Mouse (Mus musculus) heart, adult 2 months (tissue): ENCODE measurements around the gene Cdc42se2. TPM values are rescaled to one million over a fixed set of nuclear protein-coding genes. Genes with fewer than 3 reads are reported as not detected.

Experiments
- DNase-seq, 2 experiments: peaks; one replicate each; pipeline ENCODE4 v3.0.0; 2021
- H3K27ac ChIP-seq: fragments of 200-600 bp; 2 replicates; pipeline ENCODE4 v1.8.1; 2022
- H3K27me3 ChIP-seq: fragments of 200-500 bp; 2 replicates; pipeline ENCODE4 v1.6.1; 2012; ENCODE audit warnings: mild to moderate bottlenecking, low read length, inconsistent platforms, mixed read lengths; ENCODE audit not compliant: control insufficient read depth, insufficient read depth
- H3K36me3 ChIP-seq: fragments of 200-500 bp; 2 replicates; pipeline ENCODE4 v1.6.1; 2012; ENCODE audit warnings: low read length, inconsistent platforms; ENCODE audit not compliant: control insufficient read depth, insufficient read depth
- H3K4me1 ChIP-seq: fragments of 200-500 bp; 2 replicates; pipeline ENCODE4 v1.6.1; 2011; ENCODE audit warnings: low read length; ENCODE audit not compliant: control insufficient read depth, insufficient read depth
- H3K4me3 ChIP-seq: fragments of 200-600 bp; 2 replicates; pipeline ENCODE4 v1.8.1; 2022
- H3K79me2 ChIP-seq: fragments of 200-500 bp; replicated peaks from 2 replicates; pipeline ENCODE4 v1.6.1; 2012; ENCODE audit warnings: mild to moderate bottlenecking, inconsistent platforms, low read length, moderate library complexity, mixed read lengths; ENCODE audit not compliant: control insufficient read depth, insufficient read depth
- H3K9ac ChIP-seq: fragments of 200-500 bp; 2 replicates; pipeline ENCODE4 v1.6.1; 2012; ENCODE audit warnings: low read depth, mild to moderate bottlenecking, control low read depth, inconsistent platforms, low read length, mixed read lengths
- CTCF ChIP-seq: fragments of 200-600 bp; IDR thresholded peaks from 2 replicates; pipeline ENCODE4 v1.8.1; 2022; ENCODE audit warnings: antibody characterized with exemption, mild to moderate bottlenecking, moderate library complexity
- EP300 ChIP-seq: fragments of 200-500 bp; IDR thresholded peaks from 2 replicates; pipeline ENCODE4 v1.6.1; 2011; ENCODE audit warnings: low read depth, low read length, control low read depth; ENCODE audit not compliant: insufficient read depth
- POLR2A ChIP-seq: fragments of 200-500 bp; IDR thresholded peaks from 2 replicates; pipeline ENCODE4 v1.6.1; 2011; ENCODE audit warnings: mild to moderate bottlenecking, low read depth, low read length, control low read depth; ENCODE audit not compliant: insufficient read depth
- WGBS: fragments of 180-500 bp; shearing (Covaris S2); methylation state at CpG from one replicate; pipeline ENCODE4 v1.1.7; 2018; 5-methylcytosine and 5-hydroxymethylcytosine counted together
- intact Hi-C: fragments of 180-260 bp; cut with DNase I; formaldehyde crosslinking; loops from one replicate; pipeline ENCODE4 v1.15.1; 2025
- polyA plus RNA-seq: library from polyadenylated mRNA; depleted of rRNA; stranded (reverse); fragments of >200 nt; gene quantifications from 2 replicates; pipeline ENCODE4 v1.2.3, GENCODE M21; 2012
- total RNA-seq, 2 experiments: library from RNA; stranded (reverse); gene quantifications; 2 replicates each; pipeline ENCODE4 v1.2.3; 2021

Cdc42se2 gene
- total and polyA plus RNA-seq, 3 experiments: 22.0 to 24.7 (median 23.3) TPM

DNA sequence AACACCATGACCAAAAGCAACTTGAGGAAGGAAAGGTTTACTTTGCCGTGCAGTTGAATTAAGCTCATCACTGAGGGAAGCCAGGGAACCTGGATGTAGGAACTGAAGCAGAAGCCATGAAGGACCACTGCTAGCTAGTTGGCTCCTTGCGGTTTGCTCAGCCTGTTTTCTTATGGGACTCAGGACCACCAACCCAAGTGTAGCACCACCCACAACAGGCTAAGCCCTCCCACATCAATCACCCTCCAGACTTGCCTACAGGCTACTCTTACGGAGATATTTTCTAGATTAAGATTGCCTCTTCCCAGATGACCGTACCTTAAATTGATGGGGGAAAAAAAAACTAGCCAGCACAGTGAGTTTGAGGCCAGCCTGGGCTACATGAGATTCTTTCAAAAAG lies 24.8 kb upstream of the Cdc42se2 start:
- H3K79me2 ChIP-seq: no peaks in the 10 kb centered on the region
- 77% methylated on average over 4 of the region's 4 CpGs for WGBS
- H3K36me3 ChIP-seq: no peaks in the 10 kb centered on the region
- H3K27ac ChIP-seq: no peak overlapping the region
- no peak for DNase-seq
- TF ChIP-seq CTCF (no peak), POLR2A (no peak), EP300 (no peak)
- H3K9ac ChIP-seq: no peak overlapping the region
- H3K4me1 ChIP-seq: peaks cover 2% of the 10 kb centered on the region; the same call in 1 of the 2 replicates
- no peaks in the 10 kb centered on the region for H3K27me3 ChIP-seq
- intact Hi-C loops: no loop called here
- H3K4me3 ChIP-seq: no peak overlapping the region

- no peak overlapping the region for H3K4me3 ChIP-seq
- intact Hi-C loops: no loop called here
- no peaks in the 10 kb centered on the region for H3K36me3 ChIP-seq
- no peak for TF ChIP-seq CTCF
- TF ChIP-seq POLR2A: no peak
- TF ChIP-seq EP300: no peak
- WGBS: 91% methylated on average over 3 of the region's 3 CpGs
- no peak overlapping the region for H3K27ac ChIP-seq
- no peaks in the 10 kb centered on the region for H3K27me3 ChIP-seq
- H3K4me1 ChIP-seq: peaks cover 5% of the 10 kb centered on the region
- no peaks in the 10 kb centered on the region for H3K79me2 ChIP-seq
- no peak overlapping the region for H3K9ac ChIP-seq
- no peak for DNase-seq
These were observed 23.6 kb upstream of the Cdc42se2 start for GRCm38 (mm10) chr11:54811054-54811453.

DNA sequence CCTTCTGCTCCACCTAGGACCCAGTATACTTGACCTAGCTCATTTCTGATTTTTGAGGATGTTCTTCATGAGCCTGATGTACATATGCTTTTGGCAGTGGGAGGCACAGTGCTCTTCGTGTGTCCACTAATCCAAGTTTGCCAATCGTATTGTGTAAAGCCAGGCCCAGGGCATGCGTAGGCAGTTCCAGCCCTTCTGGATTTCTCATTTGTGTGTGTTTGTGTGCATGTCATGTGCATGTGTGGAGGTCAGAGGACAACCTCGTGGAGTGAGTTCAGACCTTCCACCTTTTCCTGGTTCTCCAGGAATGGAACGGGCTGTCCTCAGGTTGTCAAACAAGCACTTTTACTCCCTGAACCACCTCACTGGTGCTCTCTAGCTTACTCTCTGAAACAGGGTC lies 22.1 kb upstream of the Cdc42se2 start:
- Histone ChIP-seq H3K27ac (no peak overlapping the region), H3K27me3 (no peaks in the 10 kb centered on the region), H3K36me3 (peaks cover 3% of the 10 kb centered on the region; the same call in 1 of the 2 replicates), H3K9ac (no peak overlapping the region), H3K4me3 (no peak overlapping the region), H3K4me1 (peaks cover 11% of the 10 kb centered on the region), H3K79me2 (no peaks in the 10 kb centered on the region)
- TF ChIP-seq POLR2A (no peak), EP300 (no peak), CTCF (no peak)
- WGBS: 73% methylated on average over 5 of the region's 5 CpGs
- DNase-seq: no peak
- intact Hi-C loops: no loop called here

- Histone ChIP-seq H3K4me1 (peaks cover 16% of the 10 kb centered on the region), H3K79me2 (no peaks in the 10 kb centered on the region), H3K27ac (no peak overlapping the region), H3K9ac (no peak overlapping the region), H3K4me3 (no peak overlapping the region), H3K36me3 (peaks cover 3% of the 10 kb centered on the region; the same call in 1 of the 2 replicates), H3K27me3 (no peaks in the 10 kb centered on the region)
- intact Hi-C loops: no loop called here
- DNase-seq: no peak
- 83% methylated on average over 4 of the region's 4 CpGs for WGBS
- TF ChIP-seq CTCF: no peak
- TF ChIP-seq POLR2A: no peak
- TF ChIP-seq EP300: no peak
These were observed 20.7 kb upstream of the Cdc42se2 start for GRCm38 (mm10) chr11:54808177-54808576.

DNA sequence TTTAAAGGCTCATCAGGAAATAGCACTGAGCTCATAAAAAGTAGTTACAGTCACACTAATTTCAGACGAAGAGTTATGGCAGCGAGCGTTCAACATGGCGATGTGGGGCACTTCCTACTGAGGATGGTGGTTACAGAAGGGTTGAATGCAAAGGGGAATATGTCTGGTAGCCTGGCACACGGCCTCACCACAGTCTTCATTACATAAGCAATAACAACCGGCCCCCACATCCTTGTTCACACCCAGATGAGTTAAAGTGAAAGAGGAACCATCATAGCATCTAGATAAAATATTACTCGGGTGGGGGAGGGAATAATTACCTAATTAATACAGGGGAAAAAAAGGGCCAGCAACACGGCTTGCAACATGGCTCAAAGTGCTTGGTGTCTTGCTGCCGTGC lies 20.2 kb upstream of the Cdc42se2 start:
- intact Hi-C loops: no loop called here
- WGBS: 63% methylated on average over 9 of the region's 9 CpGs

GRCm38 (mm10) chr11:54806891-54807290 lies 19.4 kb upstream of the Cdc42se2 start:
- Histone ChIP-seq H3K9ac (no peak overlapping the region), H3K4me3 (no peak overlapping the region), H3K4me1 (peaks cover 20% of the 10 kb centered on the region), H3K36me3 (peaks cover 3% of the 10 kb centered on the region; the same call in 1 of the 2 replicates), H3K79me2 (no peaks in the 10 kb centered on the region), H3K27me3 (no peaks in the 10 kb centered on the region), H3K27ac (no peak overlapping the region; the same call in 1 of the 2 replicates)
- 98% methylated on average over 28 of the region's 28 CpGs for WGBS
- intact Hi-C loops: no loop called here
- no peak for TF ChIP-seq POLR2A
- no peak for TF ChIP-seq EP300
- TF ChIP-seq CTCF: no peak
- no peak for DNase-seq

More for the DNA sequence above, 20.2 kb upstream of the Cdc42se2 start:
- Histone ChIP-seq H3K9ac (no peak overlapping the region), H3K27ac (peak overlapping the region; percentile 20; the same call in 1 of the 2 replicates), H3K79me2 (no peaks in the 10 kb centered on the region), H3K4me3 (no peak overlapping the region), H3K4me1 (peaks cover 18% of the 10 kb centered on the region), H3K27me3 (no peaks in the 10 kb centered on the region), H3K36me3 (peaks cover 3% of the 10 kb centered on the region; the same call in 1 of the 2 replicates)
- no peak for TF ChIP-seq POLR2A
- TF ChIP-seq CTCF: no peak
- TF ChIP-seq EP300: no peak
- peak in 1 of 2 experiments; percentile 41 for DNase-seq
